Mouse (Mus musculus) Patski (cell line): ENCODE results near the gene Hck. TPM values are rescaled to one million over a fixed set of nuclear protein-coding genes. Genes with fewer than 3 reads are reported as not detected.

Experiments used
- ATAC-seq: fragments of 100-300 bp; one replicate; pipeline ENCODE4 v1.8.0; 2021
- CTCF ChIA-PET: fragments of 350-600 bp; sonication (Branson Sonifier 250); formaldehyde crosslinking; loops from one replicate; lab custom pipeline; 2022; ENCODE audit warnings: inconsistent platforms; lab: Charles Lee
- POLR2A ChIA-PET: fragments of 350-600 bp; sonication (Branson Sonifier 250); formaldehyde crosslinking; loops from one replicate; lab custom pipeline; 2022; ENCODE audit warnings: antibody characterized with exemption, inconsistent platforms; lab: Charles Lee
- DNase-seq: peaks from one replicate; pipeline ENCODE4 v3.0.0-alpha.2; 2011; ENCODE audit warnings: low read depth, low spot score
- H3K27me3 ChIP-seq: fragments of 371-371 bp; one replicate; pipeline ENCODE4 v1.5.1; 2021
- CTCF ChIP-seq: fragments of 100-300 bp; IDR thresholded peaks from one replicate; pipeline ENCODE4 v1.5.1; 2021
- in situ Hi-C: fragments of 300-500 bp; cut with MboI; formaldehyde crosslinking; loops from 3 replicates; pipeline ENCODE4 v1.11.1; 2018; ENCODE audit warnings: low pct_unique_long_range_greater_than_20kb, mixed read lengths
- polyA plus RNA-seq: library from polyadenylated mRNA; unstranded; gene quantifications from one replicate; pipeline ENCODE4 v1.2.3, GENCODE M21; 2021

Hck gene
- 1.3 TPM for polyA plus RNA-seq

DNA sequence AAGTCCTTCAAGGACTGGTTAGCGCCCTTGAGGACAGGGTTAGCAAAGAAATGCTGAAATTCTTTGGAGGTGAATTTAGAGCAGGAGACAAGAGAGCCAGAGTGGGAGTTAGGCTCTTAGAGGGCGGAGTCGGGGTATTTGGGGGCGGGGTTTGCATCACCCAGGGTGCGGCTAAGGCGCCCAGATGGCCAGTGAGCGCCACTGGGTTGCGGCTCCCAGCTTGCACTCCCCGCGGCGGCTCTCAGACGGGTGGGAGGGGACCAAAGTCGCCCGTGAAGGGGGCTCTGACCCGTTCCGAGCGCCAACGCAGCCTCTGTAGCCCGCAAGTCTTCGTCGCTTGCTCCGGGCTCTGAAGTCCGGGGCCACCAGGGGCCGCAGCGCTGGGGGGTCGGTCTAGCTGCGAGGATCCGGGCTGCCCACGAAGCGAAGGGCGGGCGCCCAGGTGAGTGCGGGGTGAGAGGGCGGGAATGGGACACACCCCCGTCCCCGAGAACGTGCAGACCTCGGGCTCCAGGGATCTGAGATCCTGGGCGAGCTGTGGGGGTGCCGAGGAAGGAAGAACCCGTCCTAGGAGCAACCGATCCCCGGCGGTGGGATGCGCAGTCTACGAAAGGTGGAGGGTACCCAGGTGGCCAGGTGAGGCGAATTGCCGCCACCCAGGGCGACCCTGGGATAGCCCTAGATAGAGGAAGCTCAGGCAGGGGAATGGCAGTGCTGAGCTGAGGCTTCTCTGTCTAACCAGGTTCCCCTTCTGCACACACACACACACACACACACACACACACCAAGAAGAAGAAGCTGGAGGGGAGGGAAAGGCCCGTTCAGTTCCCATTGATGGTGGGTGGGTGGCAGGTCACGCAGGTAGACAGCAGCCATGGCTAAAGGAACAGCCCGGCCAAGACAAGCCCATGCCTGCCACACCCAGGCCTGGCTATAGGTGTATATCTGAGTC is at the start of gene Hck:
TSS of gene Hck (plus strand) at position 156 of the 952 bp plus-strand sequence.
- in situ Hi-C loops: no loop called here

DNA sequence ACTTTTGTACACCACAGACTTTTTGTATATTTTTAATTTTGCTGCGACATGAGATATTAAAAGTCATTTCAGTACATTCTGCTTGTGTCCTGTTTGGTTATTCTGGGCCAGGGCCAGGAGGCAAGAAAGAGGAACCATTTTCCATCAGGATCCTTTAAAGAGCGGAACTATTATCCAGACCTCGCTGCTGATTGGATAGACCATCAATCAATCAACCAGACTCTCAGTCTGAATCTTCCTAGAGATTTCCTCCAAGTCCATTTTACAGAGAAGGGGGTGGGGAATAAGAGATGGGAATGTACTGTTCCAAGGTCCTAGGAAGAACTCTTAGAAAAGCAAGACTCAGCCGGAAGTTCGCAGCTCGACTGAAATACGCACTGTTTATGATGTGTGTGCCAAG is 48.1 kb upstream of the Hck start:
- H3K27me3 ChIP-seq: peaks cover 41% of the 10 kb centered on the region

More for the DNA sequence above, at the start of gene Hck:
- TF ChIP-seq CTCF: no peak
- ChIA-PET POLR2A (no interaction called here), CTCF (interaction anchor here (1.0 kb wide), 1 partner anchor 35 kb away, joined by 3 read pairs; no protein-coding TSS in a partner anchor)
- no peak for DNase-seq
- H3K27me3 ChIP-seq: no peaks in the 10 kb centered on the region
- no peak for ATAC-seq

DNA sequence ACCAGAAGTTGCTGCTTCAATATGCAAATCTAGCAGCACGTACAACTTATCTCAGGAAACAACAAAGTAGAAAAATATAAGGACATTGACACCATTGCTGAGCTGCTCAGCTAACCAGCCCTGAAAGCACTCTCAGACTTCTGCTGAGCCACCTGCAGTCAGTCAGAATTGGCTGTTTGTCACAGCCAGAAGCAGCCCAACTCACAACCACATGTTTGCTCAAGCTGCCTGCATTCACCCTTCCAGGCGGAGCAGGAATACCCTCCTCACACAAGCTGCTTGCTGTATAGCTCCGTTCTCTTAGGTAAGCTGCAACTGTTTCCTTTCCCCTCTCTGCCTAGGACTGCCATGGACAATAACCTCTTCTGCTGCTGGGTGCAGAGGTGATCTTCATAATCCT is 44.9 kb upstream of the Hck start:
- TF ChIP-seq CTCF: no peak
- in situ Hi-C loops: no loop called here
- H3K27me3 ChIP-seq: peaks cover 57% of the 10 kb centered on the region
- ATAC-seq (no peak), DNase-seq (no peak)
- POLR2A ChIA-PET: no interaction called here
- CTCF ChIA-PET: interaction anchor here (0.8 to 1.8 kb wide), 2 partner anchors 12 to 79 kb away, joined by 3 to 5 read pairs; no protein-coding TSS in a partner anchor

More for the DNA sequence above, 48.1 kb upstream of the Hck start:
- in situ Hi-C loops: no loop called here
- DNase-seq (no peak), ATAC-seq (no peak)
- POLR2A ChIA-PET: no interaction called here
- no peak for TF ChIP-seq CTCF
- CTCF ChIA-PET: no interaction called here

DNA sequence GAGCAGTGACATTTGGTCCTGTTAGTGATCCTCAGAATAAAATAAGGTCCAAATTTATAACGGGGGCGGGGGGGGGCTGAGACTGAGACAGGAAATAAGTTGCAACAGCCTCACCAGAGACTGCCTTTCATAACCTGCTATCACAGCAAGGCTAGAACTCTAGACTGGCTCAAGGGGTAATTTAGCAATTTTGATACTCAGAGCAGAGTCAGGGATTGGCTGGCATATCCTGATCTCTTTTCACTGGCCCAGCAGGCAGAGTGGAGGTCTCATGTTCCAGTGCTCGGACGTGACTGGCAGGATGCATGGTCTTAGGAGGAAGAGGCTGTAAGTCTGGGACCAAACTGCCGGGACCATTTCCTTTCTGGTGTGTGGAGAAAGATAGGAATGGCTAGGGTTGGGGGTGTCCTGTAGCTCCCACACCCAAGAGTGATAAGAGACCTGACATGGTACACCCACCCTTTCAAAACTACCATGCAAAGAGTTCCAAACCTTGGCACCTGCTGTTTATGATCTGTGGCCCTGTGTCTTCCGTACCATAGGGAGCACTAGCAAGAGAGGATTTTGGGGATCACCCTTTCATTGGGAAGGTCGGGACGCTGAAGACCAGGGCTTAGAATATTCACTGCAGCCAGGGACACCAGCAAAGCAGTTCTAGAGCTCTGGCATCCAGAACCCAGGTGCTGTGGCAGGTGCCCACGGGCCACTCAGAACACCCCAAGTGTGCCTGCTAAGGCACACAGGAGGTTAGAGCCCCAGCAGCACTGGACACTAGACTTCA is 43.9 kb upstream of the Hck start:
- in situ Hi-C loops: no loop called here
- DNase-seq (no peak), ATAC-seq (no peak)
- peaks cover 48% of the 10 kb centered on the region for H3K27me3 ChIP-seq
- ChIA-PET CTCF (interaction anchor here (1.8 kb wide), 1 partner anchor 78 kb away, joined by 5 read pairs; no protein-coding TSS in a partner anchor), POLR2A (no interaction called here)
- TF ChIP-seq CTCF: no peak

DNA sequence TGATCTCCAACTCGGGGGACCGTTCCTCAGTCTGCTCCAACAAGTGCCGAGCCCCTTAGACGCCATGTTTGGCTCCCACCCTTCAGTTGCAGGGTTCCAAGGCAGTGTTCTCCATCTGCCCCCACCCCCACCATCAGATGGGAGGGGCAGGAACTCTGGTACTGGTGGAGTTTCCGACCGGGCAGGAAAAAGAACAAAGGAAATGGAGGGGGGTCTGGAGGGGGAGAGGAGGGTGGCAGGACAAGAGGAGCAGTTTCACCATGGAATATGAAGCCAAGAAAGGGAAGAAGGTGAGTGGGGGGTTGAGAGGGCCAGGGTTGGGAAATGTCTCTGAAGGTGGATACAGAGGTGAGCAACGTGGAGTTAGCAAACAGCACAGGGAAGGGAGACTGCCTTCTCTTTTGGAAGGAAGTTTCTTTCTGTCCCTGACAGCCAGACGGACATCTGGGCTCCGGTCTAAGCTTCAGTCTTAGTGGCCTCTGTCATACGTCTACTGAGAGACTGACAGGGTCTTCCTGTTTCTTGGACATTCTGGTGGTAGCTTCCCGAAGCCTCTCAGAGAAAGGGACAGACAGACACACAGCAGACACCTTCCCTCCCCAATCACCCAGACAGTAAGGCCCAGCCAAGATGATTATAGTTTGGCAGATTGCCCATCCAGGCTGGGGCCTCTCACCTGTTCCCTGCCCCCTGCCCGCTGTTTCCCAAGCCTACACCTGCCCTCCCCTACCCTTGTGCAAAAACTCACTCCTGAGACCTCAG is 42.3 kb upstream of the Hck start, which contains the start of gene Ccm2l:
TSS of gene Ccm2l (plus strand) at position 209 of the 762 bp plus-strand sequence.
- in situ Hi-C loops: no loop called here
- ATAC-seq: no peak
- no peak for DNase-seq
- POLR2A ChIA-PET: no interaction called here
- CTCF ChIA-PET: interaction anchor here (0.7 kb wide), 1 partner anchor 151 kb away, joined by 3 read pairs; no protein-coding TSS in a partner anchor
- no peak for TF ChIP-seq CTCF
- peaks cover 43% of the 10 kb centered on the region for H3K27me3 ChIP-seq

DNA sequence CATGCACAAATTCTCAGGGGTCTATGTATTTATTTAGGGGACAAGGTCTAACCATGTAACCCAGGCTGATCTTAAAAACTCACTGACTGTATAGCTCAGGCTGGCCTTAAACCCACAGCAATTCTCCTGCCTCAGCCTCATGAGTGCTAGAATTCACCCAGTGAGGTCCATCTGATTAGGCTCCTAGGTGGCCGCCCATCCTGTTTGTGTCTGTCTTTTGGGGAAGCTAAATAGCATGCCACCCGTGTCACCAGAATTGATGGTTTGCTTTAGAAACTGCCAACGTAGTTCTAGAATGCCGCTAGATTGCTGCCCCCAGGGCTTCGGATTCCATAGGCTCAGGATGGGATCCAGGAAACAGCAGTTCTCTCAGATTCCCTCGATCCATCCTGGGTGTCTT is 41.3 kb upstream of the Hck start:
- peaks cover 37% of the 10 kb centered on the region for H3K27me3 ChIP-seq
- in situ Hi-C loops: no loop called here
- DNase-seq: no peak
- no peak for TF ChIP-seq CTCF
- ChIA-PET POLR2A (interaction anchor here (1.2 kb wide), 1 partner anchor 10 kb away, joined by 3 read pairs; no protein-coding TSS in a partner anchor), CTCF (no interaction called here)
- ATAC-seq: no peak

DNA sequence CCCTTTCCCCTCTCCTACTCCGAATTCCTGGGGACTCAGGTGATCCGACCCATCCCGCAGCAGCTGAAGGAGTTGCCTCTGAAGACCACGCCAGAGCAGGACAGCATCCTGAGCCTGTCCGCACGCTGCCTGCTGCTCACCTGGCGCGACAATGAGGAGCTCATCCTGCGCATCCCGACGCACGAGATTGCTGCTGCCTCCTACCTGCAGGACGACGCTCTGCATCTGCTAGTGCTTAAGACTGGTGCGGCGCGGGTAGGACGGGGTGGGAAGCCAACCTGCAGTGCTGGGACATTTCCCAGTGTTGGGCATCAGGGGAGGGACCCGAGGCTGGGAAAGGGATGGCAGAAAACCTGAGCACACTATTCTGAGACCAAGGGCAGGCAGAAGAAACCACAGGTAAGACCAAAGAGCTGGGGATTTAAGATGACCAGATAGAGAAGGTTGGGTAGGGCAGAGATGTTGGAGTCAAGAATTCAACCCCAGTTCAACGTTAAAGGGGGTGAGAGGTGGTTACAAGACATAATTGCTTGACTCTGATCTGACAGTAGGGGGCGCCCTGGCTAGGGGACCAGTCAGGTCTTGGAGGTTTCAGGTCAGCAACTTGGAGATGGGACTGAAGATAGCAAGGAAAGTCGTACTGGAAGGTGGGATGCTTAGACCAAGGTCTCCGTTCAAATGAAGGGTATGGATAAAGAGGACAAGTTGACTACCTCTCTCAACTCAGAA is 37.3 kb upstream of the Hck start:
- ATAC-seq: no peak
- CTCF ChIA-PET: interaction anchor here (1.4 to 2.6 kb wide), 2 partner anchors 72 to 79 kb away, joined by 3 to 9 read pairs; no protein-coding TSS in a partner anchor
- peak; percentile 60 for TF ChIP-seq CTCF
- DNase-seq: no peak
- peaks cover 36% of the 10 kb centered on the region for H3K27me3 ChIP-seq
- in situ Hi-C loops: no loop called here
- POLR2A ChIA-PET: no interaction called here

DNA sequence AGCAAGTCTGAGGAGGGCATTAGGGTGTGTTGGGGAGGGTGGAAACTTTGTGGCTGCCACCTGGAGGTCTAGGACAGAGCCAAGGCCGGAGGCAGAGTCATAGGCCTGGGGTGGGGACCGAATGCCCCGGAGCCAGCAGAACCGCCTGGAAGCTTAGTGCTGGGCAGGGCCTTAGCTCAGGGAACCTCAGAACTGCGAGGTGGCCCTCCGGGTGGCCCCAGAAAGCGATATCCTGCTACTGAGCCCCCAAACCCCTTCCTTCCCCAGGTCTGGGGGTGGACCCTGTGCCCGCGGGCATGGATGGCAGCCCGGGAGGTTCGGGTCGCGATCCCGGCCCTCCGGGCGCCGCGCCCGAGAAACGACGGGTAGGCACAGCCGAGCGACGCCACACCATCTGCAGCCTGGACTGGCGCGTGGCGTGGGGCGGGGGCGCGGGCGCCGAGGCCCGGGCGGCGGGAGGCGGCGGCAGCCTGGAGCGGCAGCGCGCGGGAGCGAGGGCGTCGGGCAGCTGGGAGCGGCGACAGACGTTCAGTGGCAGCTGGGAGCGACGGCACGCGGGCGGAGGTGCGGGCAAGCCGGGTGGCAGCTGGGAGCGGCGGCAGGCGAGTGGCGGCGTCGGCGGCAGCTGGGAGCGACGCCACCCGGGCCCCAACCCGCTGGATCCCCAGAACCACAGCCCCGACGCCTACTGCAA is 36.6 kb upstream of the Hck start:
- in situ Hi-C loops: no loop called here
- DNase-seq (no peak), ATAC-seq (no peak)
- peaks cover 32% of the 10 kb centered on the region for H3K27me3 ChIP-seq
- CTCF ChIA-PET: interaction anchor here (1.2 to 2.6 kb wide), 2 partner anchors 59 to 71 kb away, joined by 3 to 9 read pairs; no protein-coding TSS in a partner anchor
- POLR2A ChIA-PET: no interaction called here
- no peak for TF ChIP-seq CTCF

DNA sequence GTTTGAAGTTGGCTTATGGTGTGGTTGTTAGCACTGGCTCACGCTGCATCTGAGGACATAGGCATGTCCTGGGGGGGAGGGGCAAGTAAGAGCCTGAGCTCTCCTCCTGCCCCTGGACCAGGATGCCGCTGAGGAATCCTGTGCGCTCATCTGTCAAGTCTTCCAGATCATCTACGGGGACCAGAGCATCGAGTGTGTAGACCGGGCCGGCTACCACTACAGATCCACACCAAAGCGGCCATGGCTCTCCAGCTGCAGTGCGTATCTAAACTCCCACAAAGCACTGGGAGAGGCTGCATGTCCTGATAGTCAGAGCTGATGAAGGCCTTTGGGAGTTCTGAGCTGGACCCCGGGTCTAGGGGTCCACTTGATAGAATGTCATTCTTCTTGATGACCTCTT is 33.6 kb upstream of the Hck start:
- ATAC-seq: no peak
- no peak for TF ChIP-seq CTCF
- peaks cover 18% of the 10 kb centered on the region for H3K27me3 ChIP-seq
- in situ Hi-C loops: no loop called here
- POLR2A ChIA-PET: no interaction called here
- no peak for DNase-seq
- CTCF ChIA-PET: interaction anchor here (0.9 kb wide), 1 partner anchor 66 kb away, joined by 3 read pairs; no protein-coding TSS in a partner anchor
